Mouse (Mus musculus) myocyte (in vitro differentiated cells): ENCODE results near the gene Slit3.

ENCODE experiments used
- E2F4 ChIP-seq: IDR thresholded peaks from one replicate; pipeline ENCODE4 v1.6.1; 2011; ENCODE audit warnings: mild to moderate bottlenecking, control low read depth, moderate library complexity; ENCODE audit not compliant: insufficient read depth
- POLR2A ChIP-seq: IDR thresholded peaks from one replicate; pipeline ENCODE4 v1.6.1; 2011; ENCODE audit warnings: low read depth, mild to moderate bottlenecking, control low read depth, moderate library complexity; ENCODE audit not compliant: insufficient read length

DNA sequence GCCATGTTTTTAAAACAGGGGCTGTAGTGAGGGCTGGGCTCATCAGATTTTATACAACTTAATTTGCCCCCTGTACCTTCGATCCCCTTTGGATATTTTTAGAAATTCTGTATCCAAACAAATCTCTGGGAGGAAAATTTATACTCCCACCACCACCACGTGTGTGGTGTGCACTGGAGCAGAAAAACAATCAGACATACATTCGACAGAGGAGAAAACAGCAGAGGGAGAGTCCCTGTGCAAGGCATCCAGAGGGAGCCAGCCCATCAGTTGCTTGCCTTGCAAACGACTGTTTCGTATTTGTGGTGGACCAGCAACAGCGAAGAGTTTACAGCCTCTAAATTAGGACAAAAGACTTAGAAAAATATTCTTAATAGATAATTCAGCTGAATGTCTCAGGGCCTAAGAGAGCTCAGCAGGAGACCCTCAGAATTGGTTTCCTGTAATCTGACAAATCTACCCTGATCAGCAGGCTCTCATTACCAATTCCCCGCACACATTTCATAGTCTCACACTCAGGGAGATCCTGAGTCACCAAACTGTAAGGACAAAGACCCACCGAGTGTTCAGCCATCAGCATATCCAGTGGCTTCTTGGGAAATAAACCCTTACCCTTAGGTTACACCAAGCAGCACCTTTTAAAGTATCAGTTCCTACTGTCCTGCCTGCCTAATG, 40.4 kb upstream of the Slit3 start:
- TF ChIP-seq E2F4 (no peak), POLR2A (no peak)
